Mouse (Mus musculus): ENCODE data around the gene Slc8a1.

GRCm38 (mm10) chr17:81427245-81427644, 310.9 kb downstream of the Slc8a1 start:
- TF ChIP-seq CTCF (IDR thresholded peaks at IDR 0.05) (no peak), POLR2A (IDR thresholded peaks at IDR 0.05; ENCODE audit: insufficient read depth, low read depth, low read length) (no peak), EP300 (IDR thresholded peaks at IDR 0.05; ENCODE audit: insufficient read depth, low read depth, low read length) (no peak)

Data from heart, adult 2 months (tissue).